Mouse (Mus musculus) ovary, adult 18-20 months (tissue): Measurements from ENCODE around the gene Gm10487.
"Not testable (repeated sequence)": the region's sequence is repeated elsewhere in the genome, so short reads cannot be mapped to it uniquely, and the experiment has no call there.

Experiments
- DNase-seq: peaks from one replicate; pipeline ENCODE4 v3.0.0; 2022; ENCODE audit warnings: low spot score, mixed read lengths

The Gm10487 gene

GRCm38 (mm10) chrX:30843369-30843768, at the start of gene Gm10487:
Gene Gm10487 (minus strand): TSS chrX:30843469.
- not testable (repeated sequence) for DNase-seq
